Mouse (Mus musculus) R1 (cell line): ENCODE results near the gene Ccr6.
"Not testable (repeated sequence)": the region's sequence is repeated elsewhere in the genome, so short reads cannot be mapped to it uniquely, and the experiment has no call there.

Experiments
- DNase-seq: peaks from one replicate; pipeline ENCODE4 v3.0.0-alpha.2; 2018; ENCODE audit warnings: low read depth, low spot score

The Ccr6 gene

DNA sequence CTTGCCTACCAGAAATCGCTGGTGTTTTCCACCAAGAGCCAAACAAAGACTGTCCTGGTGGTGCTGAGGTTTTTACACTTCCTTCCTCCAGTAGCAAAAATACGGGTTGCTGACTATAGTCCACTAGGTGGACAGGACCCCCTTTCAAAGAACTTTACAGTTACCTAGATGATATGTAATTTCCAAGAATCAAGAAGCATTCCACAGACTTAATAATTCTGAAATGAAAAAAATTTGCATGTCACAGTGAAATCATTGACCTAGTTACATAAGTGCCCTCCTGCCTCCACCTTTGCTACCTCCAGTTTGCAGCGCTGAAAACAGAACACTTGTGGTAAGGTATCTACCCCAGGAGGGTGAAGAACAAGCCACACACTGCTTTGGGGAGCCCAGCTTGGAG lies at the start of gene Ccr6:
Gene Ccr6, plus strand, starts transcription at position 301 of the 400 bp plus-strand sequence.
- DNase-seq: no peak

DNA sequence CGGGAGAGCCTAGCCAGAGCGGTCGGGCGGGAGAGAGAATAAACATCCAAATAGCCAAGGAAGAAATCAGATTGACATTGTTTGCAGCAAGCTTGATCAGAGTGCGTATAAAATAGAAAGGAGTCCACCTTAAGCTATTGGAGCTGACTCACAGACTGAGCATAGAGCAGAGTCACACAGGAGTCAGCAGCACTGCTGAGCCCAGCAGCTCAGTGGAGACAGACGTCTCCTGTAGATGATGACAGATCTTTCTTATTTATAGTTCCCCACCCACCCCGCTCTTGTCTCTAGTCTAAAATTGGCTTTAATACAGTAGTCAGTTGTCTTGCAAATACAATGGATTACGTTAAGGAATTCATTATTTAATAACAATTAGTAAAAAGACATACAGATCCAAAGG lies 42.2 kb upstream of the Ccr6 start:
- DNase-seq: no peak

DNA sequence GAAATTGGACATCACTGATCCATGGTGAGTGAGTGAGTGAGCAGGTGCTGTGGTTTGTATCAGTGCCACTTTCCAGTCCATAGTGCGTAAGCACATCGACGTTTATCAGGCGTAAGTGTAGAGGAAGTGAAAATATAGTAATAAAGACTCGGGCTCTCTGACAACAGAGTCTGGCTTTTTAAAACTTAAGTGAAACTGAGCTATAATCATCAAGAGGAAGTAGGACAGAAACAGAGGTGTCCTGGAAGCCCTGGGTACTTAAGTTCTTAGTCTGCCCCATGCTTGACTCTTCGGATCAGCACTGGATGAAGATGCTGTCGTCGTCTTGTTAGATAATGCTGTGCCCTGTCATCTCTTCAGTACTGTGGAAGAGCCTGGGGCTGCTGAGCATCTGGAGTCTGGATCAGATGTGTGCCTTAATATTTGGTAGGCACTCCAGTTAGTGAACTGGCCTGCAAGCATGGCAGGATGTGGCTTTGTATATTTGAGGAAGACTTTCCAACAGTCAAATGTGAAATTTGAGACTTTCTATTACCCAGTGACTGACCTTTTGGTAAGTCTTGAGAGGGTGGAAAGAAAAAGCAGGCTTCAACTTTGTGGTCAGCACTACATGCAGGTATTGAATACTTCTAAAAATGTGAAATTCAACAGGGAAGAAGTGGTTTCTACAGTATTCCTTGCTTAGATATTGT lies 40.0 kb upstream of the Ccr6 start:
- DNase-seq: no peak

DNA sequence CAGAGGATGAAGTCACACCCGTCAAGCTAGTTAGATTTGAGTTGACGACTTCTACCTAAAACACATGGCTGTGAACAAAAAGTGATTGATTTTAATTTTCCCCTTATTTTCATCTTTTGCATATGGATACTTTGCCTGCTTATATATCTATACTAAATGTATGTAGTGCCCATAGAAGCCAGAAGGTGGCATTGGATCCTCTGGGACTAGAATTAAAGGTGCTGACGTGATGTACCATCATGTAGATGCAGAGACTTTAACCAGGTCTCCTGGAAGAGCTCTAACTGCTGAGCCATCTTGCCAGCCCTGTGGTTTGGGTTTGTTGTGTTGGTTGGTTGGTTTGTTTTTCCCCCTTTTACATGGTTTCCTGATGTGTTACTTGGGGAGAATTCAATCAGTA lies 38.2 kb upstream of the Ccr6 start:
- DNase-seq: peak; percentile 19

DNA sequence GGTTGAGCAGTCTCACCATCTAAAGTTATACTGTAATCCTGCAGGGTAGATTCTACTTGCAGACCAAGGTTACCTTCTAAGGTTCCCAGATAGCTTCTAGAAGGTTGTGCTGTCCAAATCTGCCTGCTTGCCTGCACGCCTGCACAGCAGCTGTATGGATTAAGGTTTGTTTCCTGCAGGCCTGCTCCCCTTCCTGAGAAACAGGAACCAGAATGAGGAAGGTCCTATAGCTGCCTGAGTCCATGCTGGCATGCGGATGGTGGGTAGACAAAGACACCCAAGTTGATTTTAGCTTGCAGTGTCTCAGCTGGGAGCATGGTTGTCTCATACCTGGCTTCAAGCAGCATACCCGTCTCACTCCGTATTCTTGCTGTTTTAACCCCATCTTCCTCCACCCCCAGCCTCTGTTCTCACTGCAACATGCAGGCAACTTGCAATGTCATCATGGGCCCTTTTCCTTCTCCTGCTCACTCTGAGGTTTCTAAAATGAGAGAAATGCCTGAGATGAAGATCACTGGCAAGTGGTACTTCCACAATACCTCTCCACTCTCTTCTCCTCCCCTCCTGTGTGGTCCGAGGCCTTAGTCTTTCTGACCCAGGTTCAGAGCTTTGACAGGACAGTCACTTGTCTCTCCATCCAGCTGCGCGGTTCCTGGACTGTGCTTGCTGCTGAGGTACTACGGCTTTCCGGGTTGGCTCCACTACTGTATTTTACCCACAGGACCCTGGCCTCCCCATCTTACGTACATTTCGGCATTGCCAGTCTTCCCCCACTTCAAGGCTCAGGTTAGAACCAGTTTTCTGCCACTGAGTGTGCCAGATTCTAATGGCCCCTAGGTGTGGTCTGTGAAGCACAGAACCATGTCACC lies 36.5 kb upstream of the Ccr6 start:
- no peak for DNase-seq

DNA sequence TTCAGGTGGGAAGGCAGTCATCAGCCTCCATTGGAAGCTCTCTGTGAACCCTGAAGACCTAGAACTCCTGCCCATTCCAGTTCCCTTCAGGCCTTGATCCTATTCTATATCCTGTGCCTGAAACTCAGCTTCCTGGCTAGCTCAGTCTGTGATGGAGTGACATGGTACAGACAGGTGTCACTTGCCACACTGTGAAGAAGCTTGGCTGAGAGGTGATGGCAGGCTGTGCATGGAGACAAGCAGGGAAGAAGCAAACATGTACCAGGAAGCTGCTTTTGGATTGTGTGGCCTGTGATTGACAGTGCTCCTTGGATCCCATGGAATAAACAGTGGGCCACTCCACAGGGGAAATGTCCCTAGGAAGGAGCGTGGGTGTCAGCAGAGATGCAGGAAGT lies 35.9 kb upstream of the Ccr6 start:
- no peak for DNase-seq

DNA sequence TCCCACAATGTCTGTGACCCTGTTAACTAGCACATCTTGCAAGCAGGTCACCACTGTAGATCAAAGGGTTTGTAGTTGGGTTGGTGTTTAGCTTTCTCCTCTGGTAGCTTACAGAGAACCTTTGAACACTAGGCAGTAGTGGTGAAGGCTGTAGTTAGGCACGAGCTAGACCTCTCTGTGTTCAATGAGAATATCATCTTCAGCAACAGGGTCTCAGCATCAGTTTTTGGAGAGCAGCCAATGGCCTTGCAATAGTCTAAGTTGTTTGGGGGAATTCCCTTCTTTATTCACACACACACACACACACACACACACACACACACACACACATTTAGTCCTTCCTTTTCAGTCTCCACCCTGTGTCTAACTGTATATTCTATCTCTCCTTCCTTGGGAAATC lies 32.4 kb upstream of the Ccr6 start:
- no peak for DNase-seq

DNA sequence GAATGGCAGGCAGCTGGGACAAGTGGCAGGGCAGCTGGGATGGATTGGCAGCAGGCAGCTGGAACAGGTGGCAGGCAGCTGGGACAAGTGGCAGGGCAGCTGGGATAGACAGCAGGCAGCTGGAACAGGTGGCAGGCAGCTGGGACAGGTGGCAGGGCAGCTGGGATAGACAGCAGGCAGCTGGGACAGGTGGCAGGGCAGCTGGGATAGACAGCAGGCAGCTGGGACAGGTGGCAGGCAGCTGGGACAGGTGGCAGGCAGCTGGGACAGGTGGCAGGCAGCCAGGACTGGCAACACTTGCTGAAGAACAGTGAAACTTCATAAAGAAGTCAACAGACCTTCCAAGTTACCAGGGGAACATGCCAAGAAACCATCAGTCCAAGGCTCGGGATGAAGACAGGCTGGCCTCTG lies 30.6 kb upstream of the Ccr6 start:
- not testable (repeated sequence) for DNase-seq

DNA sequence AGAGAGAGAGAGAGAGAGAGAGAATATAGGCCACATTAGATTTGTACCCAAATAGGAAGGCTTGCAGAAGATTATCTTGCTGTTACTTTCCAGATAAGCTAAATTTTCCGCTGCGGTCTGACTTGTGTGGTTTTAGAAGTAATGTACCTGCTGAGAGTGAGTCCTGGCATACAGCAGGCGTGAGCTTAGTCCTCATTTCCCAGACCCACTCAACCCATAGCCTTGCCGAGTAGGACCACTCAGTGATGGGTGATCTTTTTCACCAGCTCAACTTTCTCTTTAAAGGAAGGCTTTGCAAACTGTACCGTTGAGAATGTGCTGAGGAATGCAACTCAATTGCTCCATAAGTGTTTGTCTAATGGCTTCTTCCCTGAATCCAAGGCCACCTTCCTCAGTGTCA lies 29.2 kb upstream of the Ccr6 start:
- DNase-seq: no peak

DNA sequence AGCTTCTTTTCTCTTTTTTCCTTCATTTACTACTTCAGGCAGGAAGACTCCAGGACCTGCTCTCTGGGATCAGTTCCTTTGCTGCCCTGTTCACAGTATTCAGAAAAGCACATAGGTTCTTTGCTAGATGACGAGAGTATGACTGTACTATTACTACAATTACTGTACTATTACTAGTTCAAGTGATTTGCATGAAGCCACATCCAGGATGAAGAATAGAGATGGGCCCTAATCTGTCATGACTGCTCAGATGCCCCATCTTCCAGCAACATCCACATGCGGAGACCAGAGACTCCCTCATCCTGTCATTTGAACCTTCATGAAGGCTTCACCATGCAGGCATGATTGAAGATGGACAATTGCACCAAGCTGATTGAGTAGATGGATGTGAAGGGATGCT lies 26.1 kb upstream of the Ccr6 start:
- no peak for DNase-seq

DNA sequence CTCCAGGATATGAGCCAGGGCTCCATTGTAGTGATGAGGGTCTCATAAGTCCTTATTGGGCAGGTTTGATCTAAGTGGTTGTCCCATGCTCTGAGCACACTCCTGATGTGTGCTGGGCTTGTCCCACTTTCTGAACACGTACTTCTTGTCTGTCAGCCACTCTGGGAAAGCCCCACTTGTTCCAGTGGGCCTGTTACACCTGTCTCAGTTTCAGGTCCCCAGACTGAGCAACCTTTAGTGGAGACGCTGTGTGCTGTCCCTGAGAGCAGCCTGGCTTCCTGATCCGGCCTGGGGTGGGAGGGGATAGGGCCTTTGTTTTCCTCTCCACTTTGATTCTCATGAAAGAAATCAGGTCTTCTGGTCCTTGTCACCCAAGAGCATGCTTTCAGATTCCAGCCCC lies 25.7 kb upstream of the Ccr6 start:
- no peak for DNase-seq

DNA sequence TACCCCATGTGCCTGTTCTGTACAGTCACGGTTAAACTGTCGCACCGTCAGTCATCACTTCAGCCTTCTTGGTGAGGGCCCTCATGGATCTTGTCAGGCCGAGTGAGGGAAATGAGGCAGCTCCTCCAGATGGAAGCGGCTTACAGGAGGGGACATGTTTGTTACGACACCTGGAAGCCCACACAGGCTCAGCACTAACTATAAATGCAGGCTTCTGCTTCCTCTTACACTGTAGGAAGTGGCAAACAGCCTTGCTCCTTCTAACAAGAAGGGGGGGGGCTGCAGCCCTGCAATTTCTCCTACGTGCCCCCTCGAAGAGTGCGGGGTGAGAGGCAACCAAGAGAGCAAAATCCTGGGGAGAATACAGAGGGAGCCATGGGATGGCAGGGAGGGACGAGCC lies 25.2 kb upstream of the Ccr6 start:
- no peak for DNase-seq

DNA sequence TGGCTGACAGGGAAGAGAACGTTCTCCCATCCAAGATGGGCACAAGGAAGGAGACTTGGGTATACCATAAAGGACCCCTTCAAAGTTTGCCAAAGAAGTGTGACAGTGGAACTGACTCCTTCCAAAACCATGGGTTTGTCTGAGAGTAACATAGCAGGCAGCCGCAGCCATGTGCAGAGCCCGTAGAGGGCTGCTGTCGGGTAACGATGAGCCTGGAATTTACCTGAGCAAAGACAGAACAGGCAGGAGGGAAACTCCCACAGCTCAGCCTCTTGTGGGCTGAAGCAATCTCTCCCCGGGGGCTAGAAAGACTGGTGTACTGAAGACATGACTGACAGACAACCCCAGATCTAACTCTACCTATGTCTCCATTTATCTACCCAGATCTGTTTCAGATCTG lies 24.4 kb upstream of the Ccr6 start:
- no peak for DNase-seq

DNA sequence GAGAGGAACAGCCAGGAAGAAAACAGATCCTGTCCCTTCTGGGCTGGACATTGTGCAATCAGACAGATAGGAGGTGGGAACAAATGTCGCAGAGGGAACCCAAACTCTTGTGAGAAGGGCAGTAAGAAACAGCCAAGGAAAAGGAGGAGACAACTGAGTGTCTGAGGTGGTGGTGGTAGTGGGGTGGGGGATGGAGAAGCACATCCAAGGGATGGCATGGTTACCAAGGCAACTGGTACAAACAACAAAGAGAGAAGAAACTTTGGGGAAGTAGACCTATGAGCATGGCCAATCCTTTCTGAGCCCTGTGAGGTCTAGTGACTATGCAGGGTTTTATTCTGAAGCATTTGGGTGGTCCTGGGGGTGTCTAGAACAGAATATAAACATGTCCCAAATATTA lies 21.5 kb upstream of the Ccr6 start:
- DNase-seq: no peak

DNA sequence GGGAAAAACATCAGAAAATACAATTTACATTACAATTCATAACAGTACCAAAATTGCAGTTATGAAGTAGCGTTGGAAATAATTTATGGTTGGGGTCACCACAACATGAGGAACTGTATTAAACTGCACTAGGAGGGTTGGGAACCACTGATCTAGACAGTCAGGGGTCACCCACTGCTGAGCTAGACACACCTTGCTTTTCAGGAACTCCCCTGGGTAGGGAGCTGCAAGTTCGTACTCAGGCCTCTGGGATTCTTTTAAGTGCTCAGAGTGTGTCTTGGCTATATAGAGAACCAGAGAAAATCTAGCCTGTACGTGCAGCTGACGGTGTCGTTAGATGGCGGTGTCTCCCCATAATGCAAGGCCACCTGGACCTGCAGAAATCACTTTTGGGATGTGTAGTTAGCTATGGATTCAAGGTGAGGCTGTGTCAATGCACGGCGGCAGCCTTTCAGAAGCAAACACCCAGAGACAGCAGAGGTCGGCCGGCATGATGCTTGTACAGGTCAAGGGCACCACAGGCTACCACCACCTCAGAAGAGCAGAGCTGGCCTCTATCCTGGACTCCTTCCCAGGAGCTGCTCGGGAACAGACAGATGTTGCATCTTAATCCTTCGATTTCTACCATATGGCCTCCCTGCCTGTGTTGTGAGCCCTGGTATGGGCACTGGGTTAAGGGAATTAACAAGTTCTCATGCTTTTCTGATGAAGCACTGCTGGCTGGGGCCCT lies 20.7 kb upstream of the Ccr6 start:
- no peak for DNase-seq

DNA sequence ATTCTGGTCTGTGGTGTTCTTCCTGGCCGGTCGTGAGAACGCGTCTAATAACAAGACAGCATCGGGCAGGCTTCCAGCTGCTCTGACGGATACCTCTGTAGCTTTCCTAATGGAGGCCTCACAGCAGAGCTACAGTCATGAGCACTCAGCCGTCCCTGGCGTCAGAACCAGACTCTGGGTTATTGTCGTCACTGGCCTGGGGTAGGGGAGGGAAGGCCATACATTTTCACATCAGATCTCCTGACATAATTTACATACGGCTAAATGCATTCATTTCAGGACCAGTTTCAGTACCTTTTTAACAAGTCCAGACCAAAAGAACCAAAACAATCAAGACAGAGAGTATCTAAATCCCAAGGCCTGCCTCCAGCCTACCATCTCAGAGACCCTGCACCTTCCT lies 12.6 kb upstream of the Ccr6 start:
- DNase-seq: no peak

DNA sequence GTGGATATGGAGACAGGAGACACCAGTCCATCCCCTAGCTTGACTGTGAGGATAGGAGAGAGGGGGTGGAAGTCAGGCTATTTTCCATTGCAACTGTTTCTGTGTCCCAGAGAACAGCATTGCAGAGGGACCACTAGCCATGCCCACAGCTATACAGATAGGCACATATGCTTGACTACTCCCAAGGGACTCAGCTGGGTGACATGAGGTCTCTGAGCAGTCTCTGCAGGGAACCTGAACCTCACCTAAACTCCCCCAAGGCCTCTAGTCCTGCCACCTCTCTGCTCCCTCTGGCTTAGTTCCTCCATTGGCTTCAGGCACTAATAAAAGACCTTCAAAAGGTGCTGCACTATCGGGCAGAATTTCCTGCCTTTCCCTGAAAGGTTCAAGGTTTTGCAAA lies 11.8 kb upstream of the Ccr6 start:
- no peak for DNase-seq

DNA sequence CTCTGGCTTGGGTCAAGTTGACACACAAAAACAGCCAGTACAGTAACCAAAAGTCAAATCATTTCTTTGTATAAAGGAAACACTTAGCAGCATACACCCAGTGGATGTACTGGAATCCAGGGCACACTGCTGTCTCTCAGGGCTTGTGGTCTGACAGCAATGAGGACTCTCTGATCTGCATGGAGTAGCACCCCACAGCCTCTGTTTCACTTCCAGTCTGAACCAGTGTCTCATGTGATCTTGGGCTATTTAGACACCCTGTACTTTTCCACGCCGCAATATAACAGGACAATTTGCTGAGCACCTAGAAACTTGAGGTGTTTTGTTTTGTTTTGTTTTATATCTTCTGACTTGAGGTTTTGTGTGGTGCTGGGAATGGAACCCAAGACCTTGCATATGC lies 10.7 kb upstream of the Ccr6 start:
- DNase-seq: no peak

DNA sequence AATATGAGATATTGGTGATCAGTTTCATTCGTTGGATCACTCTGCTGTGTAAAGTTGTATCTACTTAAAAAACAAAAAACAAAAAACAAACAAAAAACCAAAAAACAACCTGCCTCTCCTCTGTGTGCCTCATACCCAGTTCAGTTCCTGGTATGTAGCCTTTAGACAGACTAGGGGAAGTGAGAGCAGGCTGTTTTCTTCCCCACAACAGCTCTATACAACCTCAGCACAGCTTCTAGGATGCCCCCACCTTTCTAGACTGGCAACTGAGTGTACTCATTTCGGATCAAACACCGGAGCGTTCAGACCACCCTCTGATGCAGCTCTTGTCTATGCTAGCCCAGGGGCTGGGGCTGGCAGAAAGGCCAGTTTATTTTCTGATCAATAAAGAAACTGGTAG lies 10.1 kb upstream of the Ccr6 start:
- DNase-seq: no peak

DNA sequence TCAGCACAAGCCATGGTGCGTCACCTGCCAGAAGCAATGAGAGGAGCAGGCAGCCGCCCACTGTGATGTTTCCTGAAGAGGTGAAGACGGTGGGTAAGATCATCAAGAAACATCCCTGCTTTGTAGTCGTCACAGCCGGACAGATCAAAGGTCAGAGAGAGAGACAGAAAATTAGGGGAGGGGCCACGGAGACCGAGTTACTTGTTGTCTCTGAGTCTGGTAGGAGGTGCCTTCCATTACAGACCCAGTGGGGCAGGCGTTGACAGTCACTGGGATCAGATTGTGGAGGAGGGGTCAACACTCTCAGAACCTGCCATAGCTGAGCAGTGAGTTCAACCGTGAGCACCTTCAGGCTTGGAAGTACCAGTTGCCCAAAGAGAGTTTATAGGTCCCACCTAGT lies 7.2 kb upstream of the Ccr6 start:
- peak; percentile 12 for DNase-seq

DNA sequence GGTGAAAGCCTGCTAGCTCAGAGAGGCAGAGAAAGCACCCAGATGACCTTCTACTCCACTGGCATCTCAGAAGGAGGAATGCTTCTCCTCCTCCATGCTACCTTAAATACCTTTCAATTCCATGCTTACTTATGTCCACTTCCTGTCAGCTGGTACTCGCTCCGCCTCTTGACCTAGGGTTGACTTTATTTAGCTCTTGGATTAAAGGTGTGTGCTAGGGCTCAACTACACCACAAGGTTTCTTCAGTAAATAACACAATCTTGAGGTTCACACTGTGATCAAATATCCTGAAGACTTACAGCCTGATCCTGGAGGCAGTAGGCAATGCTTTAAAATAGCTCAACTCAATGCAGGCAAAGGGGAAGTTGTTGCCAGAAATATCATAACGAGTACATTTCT lies 6.2 kb upstream of the Ccr6 start:
- no peak for DNase-seq

DNA sequence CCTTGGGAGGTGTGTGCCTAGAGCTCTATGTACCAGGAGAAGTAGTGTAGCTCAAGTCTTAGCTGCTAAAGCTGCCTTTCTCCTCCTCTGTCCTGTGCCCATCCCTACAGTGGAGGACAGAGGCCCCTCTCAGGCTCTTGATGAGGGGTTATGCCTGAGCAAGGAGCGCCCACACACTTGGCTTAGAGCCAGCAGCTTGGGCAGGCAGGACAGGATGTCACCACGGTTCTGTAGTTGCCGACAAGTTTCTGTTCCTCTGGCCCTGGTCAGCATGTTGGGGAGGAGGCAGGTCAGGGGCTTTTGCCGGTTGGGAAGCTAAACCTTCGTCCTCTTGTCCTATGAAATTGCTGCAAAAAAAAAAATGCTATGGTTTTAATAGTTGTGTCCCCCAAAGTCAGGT lies 3.8 kb upstream of the Ccr6 start:
- DNase-seq: no peak
